Mouse (Mus musculus): ENCODE measurements at regions not wholly inside any gene's neighbourhood (a gene's known extent, or its start where the extent isn't known, plus 50 kb on each side); places are given as distances from the start of the nearest gene placed in this dataset.

DNA sequence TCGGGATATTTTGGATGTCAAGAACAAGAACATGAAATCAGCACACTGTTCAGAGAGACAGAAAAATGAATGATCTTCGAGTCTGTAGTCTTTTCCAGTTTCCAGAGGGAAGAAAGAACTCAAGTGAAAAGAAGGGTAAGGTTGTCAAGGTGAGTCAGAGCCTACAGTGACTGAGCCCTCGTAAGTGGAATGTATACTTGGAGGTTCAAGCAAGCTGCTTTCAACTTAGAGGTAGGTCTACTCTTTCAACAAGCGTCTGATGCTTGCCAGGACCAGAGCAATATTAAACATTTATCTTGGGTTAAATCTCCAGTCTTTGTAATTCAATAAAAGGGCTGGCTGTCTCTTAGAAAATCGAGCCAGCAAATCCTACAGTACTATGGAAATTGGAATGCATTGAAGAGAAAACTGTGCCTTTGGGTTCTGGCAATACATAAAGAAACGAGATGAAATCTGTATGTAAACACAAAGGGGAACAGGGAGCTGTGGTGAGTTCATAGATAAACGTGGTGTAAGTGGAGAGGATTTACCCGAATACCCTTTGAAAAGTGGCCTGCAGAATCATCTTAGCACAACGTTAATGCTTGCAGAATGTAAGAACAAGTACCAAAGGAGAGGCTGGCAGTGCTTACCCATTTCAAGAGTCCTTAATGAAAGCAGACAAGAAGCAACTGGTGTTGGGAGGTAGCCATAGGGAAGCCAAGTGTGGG is 82.2 kb upstream of the Dcn start:
- TF ChIP-seq POLR2A (IDR thresholded peaks at IDR 0.05; ENCODE audit: borderline replicate concordance, insufficient read depth, low read length) (no peak), CTCF (IDR thresholded peaks at IDR 0.05; ENCODE audit: borderline replicate concordance, insufficient read depth, low read depth, low read length) (no peak)
